Mouse (Mus musculus) liver, embryonic 14.5 days (tissue): Measurements from ENCODE around the gene Ing3. TPM values are rescaled to one million over a fixed set of nuclear protein-coding genes. Genes with fewer than 3 reads are reported as not detected.

Experiments used
- ATAC-seq: fragments of 200-750 bp; cut with Nextera tagmentation; 2 replicates; pipeline ENCODE4 v1.8.0; 2017; ENCODE audit warnings: moderate number of reproducible peaks, mild to moderate bottlenecking, moderate library complexity; ENCODE audit not compliant: insufficient read depth
- DNase-seq, 3 experiments: peaks; one replicate each; pipeline ENCODE4 v3.0.0-alpha.2; 2012 to 2013; ENCODE audit warnings: low read depth in 3 of 3, low spot score in 3 of 3
- H3K27ac ChIP-seq: fragments of 300-500 bp; sonication (generic); 2 replicates; pipeline ENCODE4 v1.5.1; 2014; ENCODE audit warnings: moderate library complexity, mild to moderate bottlenecking, control low read depth, inconsistent platforms
- H3K27me3 ChIP-seq: fragments of 300-500 bp; sonication (generic); 2 replicates; pipeline ENCODE4 v1.6.1; 2014; ENCODE audit warnings: mild to moderate bottlenecking, low read length, moderate library complexity; ENCODE audit not compliant: control insufficient read depth, insufficient read depth
- H3K36me3 ChIP-seq: fragments of 300-500 bp; sonication (generic); replicated peaks from 2 replicates; pipeline ENCODE4 v1.6.1; 2014; ENCODE audit warnings: low read depth; ENCODE audit not compliant: control insufficient read depth, insufficient read depth
- H3K4me1 ChIP-seq, 2 experiments: fragments of 200-500 bp in 1 of 2; fragments of 300-500 bp in 1 of 2; sonication (generic) in 1 of 2; replicated peaks; 2 replicates each; pipeline ENCODE4 v1.6.1; 2012 to 2014; ENCODE audit warnings: antibody characterized with exemption in 1 of 2, inconsistent platforms in 1 of 2, low read length in 1 of 2; ENCODE audit not compliant: control insufficient read depth in 2 of 2, insufficient read depth in 2 of 2
- H3K4me2 ChIP-seq: fragments of 300-500 bp; sonication (generic); 2 replicates; pipeline ENCODE4 v1.6.1; 2014; ENCODE audit warnings: low read depth, mild to moderate bottlenecking, control low read depth, moderate library complexity
- H3K4me3 ChIP-seq, 2 experiments: fragments of 200-500 bp in 1 of 2; fragments of 300-500 bp in 1 of 2; sonication (generic) in 1 of 2; 2 replicates each; pipeline ENCODE4 v1.5.1; 2012 to 2014; ENCODE audit warnings: low read depth in 2 of 2, low read length in 2 of 2, mild to moderate bottlenecking in 2 of 2, control low read depth in 1 of 2, inconsistent platforms in 1 of 2, moderate library complexity in 1 of 2; ENCODE audit not compliant: insufficient read depth in 1 of 2
- H3K9ac ChIP-seq: fragments of 300-500 bp; sonication (generic); replicated peaks from 2 replicates; pipeline ENCODE4 v1.6.1; 2014; ENCODE audit warnings: mild to moderate bottlenecking, control low read depth, moderate library complexity
- H3K9me3 ChIP-seq: fragments of 300-500 bp; sonication (generic); 2 replicates; pipeline ENCODE4 v1.6.1; 2016; ENCODE audit warnings: low read length, mixed read lengths; ENCODE audit not compliant: control insufficient read depth
- CTCF ChIP-seq: IDR thresholded peaks from 2 replicates; pipeline ENCODE4 v1.5.1; 2016; ENCODE audit warnings: antibody characterized with exemption, low read depth, control low read depth
- EP300 ChIP-seq: IDR thresholded peaks from 2 replicates; pipeline ENCODE4 v1.6.1; 2016; ENCODE audit warnings: antibody characterized with exemption, low read depth
- WGBS: fragments of 180-500 bp; shearing (Covaris S2); extraction: QIAGEN DNeasy Blood & Tissue Kit; methylation state at CpG from one replicate; pipeline ENCODE4 v1.1.7; 2014; ENCODE audit not compliant: insufficient replicate concordance; 5-methylcytosine and 5-hydroxymethylcytosine counted together
- polyA plus RNA-seq, 2 experiments: library from polyadenylated mRNA; depleted of rRNA in 1 of 2; stranded (reverse) in 1 of 2; unstranded in 1 of 2; fragments of >200 nt; fragmentation: Nextera tagmentation in 1 of 2; extraction: Ambion mirVana in 1 of 2; gene quantifications; 2 replicates each; pipeline versions ENCODE4 v1.2.1 to v1.2.3; 2012 to 2014

The Ing3 gene
- polyA plus RNA-seq, 2 experiments = 5.5 to 16.6 TPM

- H3K27ac ChIP-seq = no peak overlapping the region
- ATAC-seq (no peak), DNase-seq (no peak)
- H3K9ac ChIP-seq = no peak overlapping the region
- no peak overlapping the region for H3K4me2 ChIP-seq
- H3K9me3 ChIP-seq = no peaks in the 10 kb centered on the region
- TF ChIP-seq EP300 (no peak), CTCF (no peak)
- H3K27me3 ChIP-seq = no peaks in the 10 kb centered on the region
- 25% methylated on average over 10 of the region's 10 CpGs for WGBS
- no peak overlapping the region for H3K4me3 ChIP-seq
- no peaks in the 10 kb centered on the region for H3K4me1 ChIP-seq
- no peaks in the 10 kb centered on the region for H3K36me3 ChIP-seq
Observed at GRCm38 (mm10) chr6:22019637-22020036, 70.3 kb downstream of the Ing3 start.

GRCm38 (mm10) chr6:22020696-22021095 is 71.3 kb downstream of the Ing3 start:
- Histone ChIP-seq H3K27me3 (no peaks in the 10 kb centered on the region), H3K4me3 (no peak overlapping the region), H3K9me3 (no peaks in the 10 kb centered on the region), H3K4me2 (no peak overlapping the region), H3K9ac (no peak overlapping the region), H3K27ac (no peak overlapping the region), H3K36me3 (no peaks in the 10 kb centered on the region), H3K4me1 (peaks cover 0 to 4% of the 10 kb centered on the region in 2 experiments; a peak in 2 of 4 replicates)
- WGBS = 66% methylated on average over 5 of the region's 5 CpGs
- DNase-seq (no peak), ATAC-seq (no peak)
- TF ChIP-seq EP300 (no peak), CTCF (no peak)

GRCm38 (mm10) chr6:22021315-22021714 is 71.9 kb downstream of the Ing3 start:
- no peaks in the 10 kb centered on the region for H3K9me3 ChIP-seq
- H3K4me3 ChIP-seq = no peak overlapping the region
- H3K9ac ChIP-seq = no peak overlapping the region
- H3K4me2 ChIP-seq = no peak overlapping the region
- no peaks in the 10 kb centered on the region for H3K36me3 ChIP-seq
- no peak for ATAC-seq
- DNase-seq = no peak
- H3K27ac ChIP-seq = no peak overlapping the region
- H3K4me1 ChIP-seq = peaks cover 0 to 4% of the 10 kb centered on the region in 2 experiments; a peak in 2 of 4 replicates
- 72% methylated on average over 3 of the region's 3 CpGs for WGBS
- no peaks in the 10 kb centered on the region for H3K27me3 ChIP-seq
- TF ChIP-seq EP300 = no peak
- TF ChIP-seq CTCF = no peak

GRCm38 (mm10) chr6:22024168-22024567 is 74.8 kb downstream of the Ing3 start:
- no peak overlapping the region for H3K27ac ChIP-seq
- no peaks in the 10 kb centered on the region for H3K9me3 ChIP-seq
- no peak for ATAC-seq
- TF ChIP-seq CTCF = no peak
- TF ChIP-seq EP300 = no peak
- 69% methylated on average over 2 of the region's 2 CpGs for WGBS
- no peak for DNase-seq
- H3K36me3 ChIP-seq = no peaks in the 10 kb centered on the region
- H3K9ac ChIP-seq = no peak overlapping the region
- H3K4me2 ChIP-seq = no peak overlapping the region
- H3K4me3 ChIP-seq = no peak overlapping the region
- peaks cover 0 to 10% of the 10 kb centered on the region in 2 experiments; a peak in 2 of 4 replicates for H3K4me1 ChIP-seq
- H3K27me3 ChIP-seq = no peaks in the 10 kb centered on the region

Other genes with a start within 250 kb of the Ing3 start
- 2.8 and 4.3 TPM in 2 replicates for gene Tspan12, start 97.1 kb upstream of the Ing3 start, polyA plus RNA-seq (2012; rRNA removed)
- 18.3 and 18.9 TPM in 2 replicates for gene Tspan12, start 97.1 kb upstream of the Ing3 start, polyA plus RNA-seq (2014; fragmentation: Nextera tagmentation; extraction: Ambion mirVana)
- gene Cped1, start 36.3 kb downstream of the Ing3 start, polyA plus RNA-seq (2012; rRNA removed) = 1.2 and 1.8 TPM in 2 replicates
- gene Cped1, start 36.3 kb downstream of the Ing3 start, polyA plus RNA-seq (2014; fragmentation: Nextera tagmentation; extraction: Ambion mirVana) = 2.5 and 3.3 TPM in 2 replicates